ENCODE assay signal across 8 mouse cellular contexts in genomic region chr7:15945211-15945610, GRCm38 (mm10). TPM values are rescaled to one million over a fixed set of nuclear protein-coding genes. Genes with fewer than 3 reads are reported as not detected.
DNase-seq lines count a peak whose midpoint lies in the region; ATAC-seq and TF ChIP-seq lines count a peak whose summit lies in the region.

No protein-coding gene starts in this region.

- TF ChIP-seq POLR2A in spleen, adult 2 months (IDR thresholded peaks at IDR 0.05; ENCODE audit: low read depth, low read length): no peak

- peaks cover 31% of the 10 kb centered on the region for H3K36me3 ChIP-seq in spleen, adult 2 months (ENCODE audit: control insufficient read depth, insufficient read depth, low read length)
- peaks cover 53% of the 10 kb centered on the region for H3K36me3 ChIP-seq in limb, embryonic 15.5 days
- H3K36me3 ChIP-seq in stomach, postnatal 0 days (ENCODE audit: control insufficient read depth, insufficient read depth, low read length): peaks cover 20% of the 10 kb centered on the region

- 10% methylated on average over 8 of the region's 8 CpGs for WGBS in spleen, adult 2 months
- WGBS in limb, embryonic 15.5 days: 6% methylated on average over 8 of the region's 8 CpGs
- 4% methylated on average over 8 of the region's 8 CpGs for WGBS in stomach, postnatal 0 days

- H3K27ac ChIP-seq in spleen, adult 2 months (ENCODE audit: insufficient read depth, low read length): no peak overlapping the region
- peak overlapping the region; percentile 98 for H3K27ac ChIP-seq in limb, embryonic 15.5 days
- H3K27ac ChIP-seq in stomach, postnatal 0 days (replicated peaks): peak overlapping the region; percentile 96

- no peak for TF ChIP-seq CTCF in spleen, adult 2 months (IDR thresholded peaks at IDR 0.05; ENCODE audit: extremely low read depth, insufficient read depth, insufficient read length, insufficient replicate concordance)
- no peak for TF ChIP-seq CTCF in stomach, postnatal 0 days (IDR thresholded peaks at IDR 0.05; ENCODE audit: low read depth)

- H3K4me3 ChIP-seq in spleen, adult 2 months (ENCODE audit: extremely low read depth, insufficient read depth, insufficient read length): peak overlapping the region; percentile 87
- peak overlapping the region; percentile 78 for H3K4me3 ChIP-seq in limb, embryonic 15.5 days
- peak overlapping the region; percentile 67 for H3K4me3 ChIP-seq in stomach, postnatal 0 days (ENCODE audit: low read depth, low read length)

- no peaks in the 10 kb centered on the region for H3K9me3 ChIP-seq in limb, embryonic 15.5 days
- no peaks in the 10 kb centered on the region for H3K9me3 ChIP-seq in stomach, postnatal 0 days (ENCODE audit: control insufficient read depth, low read length)

- H3K27me3 ChIP-seq in spleen, adult 2 months (ENCODE audit: control insufficient read depth, insufficient read depth, low read length): no peaks in the 10 kb centered on the region
- no peaks in the 10 kb centered on the region for H3K27me3 ChIP-seq in limb, embryonic 15.5 days
- H3K27me3 ChIP-seq in stomach, postnatal 0 days (ENCODE audit: control insufficient read depth, insufficient read depth, low read length): no peaks in the 10 kb centered on the region

- peak overlapping the region; percentile 82 for H3K9ac ChIP-seq in limb, embryonic 15.5 days
- H3K9ac ChIP-seq in stomach, postnatal 0 days (ENCODE audit: low read length): peak overlapping the region; percentile 81

- TF ChIP-seq EP300 in stomach, postnatal 0 days (optimal IDR thresholded peaks at IDR 0.05): no peak

- H3K4me2 ChIP-seq in limb, embryonic 15.5 days: peak overlapping the region; percentile 70
- H3K4me2 ChIP-seq in stomach, postnatal 0 days (replicated peaks; ENCODE audit: low read depth): peak overlapping the region; percentile 64

- ATAC-seq in cerebellum, adult (ENCODE audit: insufficient number of reproducible peaks, low FRiP score, low TSS enrichment): no peak
- ATAC-seq in limb, embryonic 15.5 days (ENCODE audit: insufficient number of reproducible peaks, low FRiP score, low TSS enrichment, low read depth): no peak
- no peak for ATAC-seq in stomach, postnatal 0 days (ENCODE audit: low FRiP score, low TSS enrichment)

- DNase-seq in cerebellum, postnatal 10 days: peak; percentile 41 to 44
- no peak for DNase-seq in spleen, adult 2 months (ENCODE audit: low read depth in 1 of 2, low spot score in 2 of 2)
- no peak for DNase-seq in spleen, adult 18-20 months
- DNase-seq in stomach, postnatal 0 days (ENCODE audit: low spot score): no peak
- DNase-seq in ovary, postnatal 36 days (ENCODE audit: low spot score): no peak
- no peak for DNase-seq in urinary bladder, postnatal 10 days (ENCODE audit: low spot score)

- H3K4me1 ChIP-seq in spleen, adult 2 months (ENCODE audit: control insufficient read depth, insufficient read depth, insufficient read length): peaks cover 6% of the 10 kb centered on the region; the same call in 1 of the 2 replicates
- peaks cover 42% of the 10 kb centered on the region for H3K4me1 ChIP-seq in limb, embryonic 15.5 days
- no peaks in the 10 kb centered on the region for H3K4me1 ChIP-seq in stomach, postnatal 0 days (replicated peaks; ENCODE audit: control insufficient read depth, insufficient read depth)

RNA-seq across cellular contexts. Expression of gene Nop53, which starts 0.7 kb away (rescaled TPM):
- 147 and 203 TPM in 2 replicates for polyA plus RNA-seq in spleen, adult 2 months (2012; rRNA removed)
- polyA plus RNA-seq in limb, embryonic 15.5 days (2015; fragmentation: Nextera tagmentation; extraction: Ambion mirVana): 196 and 208 TPM in 2 replicates
- 139 and 147 TPM in 2 replicates for polyA plus RNA-seq in stomach, postnatal 0 days (2015; fragmentation: Nextera tagmentation; extraction: Ambion mirVana)

RNA-seq across cellular contexts. Expression of gene Ehd2, which starts 22.2 kb away (rescaled TPM):
- polyA plus RNA-seq in spleen, adult 2 months (2012; rRNA removed): 17.2 and 19.5 TPM in 2 replicates
- polyA plus RNA-seq in limb, embryonic 15.5 days (2015; fragmentation: Nextera tagmentation; extraction: Ambion mirVana): 62.8 and 71.1 TPM in 2 replicates
- 30.7 and 37.7 TPM in 2 replicates for polyA plus RNA-seq in stomach, postnatal 0 days (2015; fragmentation: Nextera tagmentation; extraction: Ambion mirVana)

RNA-seq across cellular contexts. Expression of gene Selenow, which starts 23.0 kb away (rescaled TPM):
- 210 and 358 TPM in 2 replicates for polyA plus RNA-seq in spleen, adult 2 months (2012; rRNA removed)
- 871 and 889 TPM in 2 replicates for polyA plus RNA-seq in limb, embryonic 15.5 days (2015; fragmentation: Nextera tagmentation; extraction: Ambion mirVana)
- polyA plus RNA-seq in stomach, postnatal 0 days (2015; fragmentation: Nextera tagmentation; extraction: Ambion mirVana): 560 and 572 TPM in 2 replicates

Comparison
In these comparisons a context has a peak if more than half of its experiments do, and no peak if none do; other contexts are left out.
1. DNase-seq: peak in cerebellum, postnatal 10 days (2 of 2); none in spleen, adult 2 months (0 of 2), spleen, adult 18-20 months (0 of 2), stomach, postnatal 0 days (single experiment), ovary, postnatal 36 days (single experiment) and urinary bladder, postnatal 10 days (single experiment).
2. Peak in every context shown above with its lines, with median percentiles within 50 percentile points of each other: H3K4me3 ChIP-seq.